Mouse (Mus musculus) C2C12 (cell line): ENCODE measurements around the gene Sh3pxd2a. TPM values are rescaled to one million over a fixed set of nuclear protein-coding genes. Genes with fewer than 3 reads are reported as not detected.

ENCODE experiments used
- H3K27me3 ChIP-seq: one replicate; pipeline ENCODE4 v1.6.1; 2011; ENCODE audit not compliant: control insufficient read depth, insufficient read depth, insufficient read length
- H3K36me3 ChIP-seq: one replicate; pipeline ENCODE4 v1.6.1; 2011; ENCODE audit not compliant: control insufficient read depth, insufficient read depth
- H3K4me3 ChIP-seq: one replicate; pipeline ENCODE4 v1.5.1; 2011; ENCODE audit warnings: mild to moderate bottlenecking, control low read depth; ENCODE audit not compliant: poor library complexity, insufficient read depth, severe bottlenecking
- H3K79me2 ChIP-seq: one replicate; pipeline ENCODE4 v1.6.1; 2011; ENCODE audit not compliant: control insufficient read depth, insufficient read depth
- H3K79me3 ChIP-seq: one replicate; pipeline ENCODE4 v1.6.1; 2011; ENCODE audit warnings: low read depth, control low read depth
- H3ac ChIP-seq: one replicate; pipeline ENCODE3; 2011; ENCODE audit warnings: low read depth; ENCODE audit not compliant: control insufficient read depth, insufficient read length
- CEBPB ChIP-seq: IDR thresholded peaks from one replicate; pipeline ENCODE4 v1.6.1; 2011; ENCODE audit warnings: low read depth, mild to moderate bottlenecking, control low read depth, moderate library complexity
- CTCF ChIP-seq: IDR thresholded peaks from one replicate; pipeline ENCODE4 v1.5.1; 2011; ENCODE audit not compliant: control insufficient read depth, insufficient read depth, insufficient read length
- FOSL1 ChIP-seq: IDR thresholded peaks from one replicate; pipeline ENCODE4 v1.8.0; 2011; ENCODE audit warnings: mild to moderate bottlenecking, low read length; ENCODE audit not compliant: poor library complexity, insufficient read depth, severe bottlenecking
- MAX ChIP-seq: IDR thresholded peaks from one replicate; pipeline ENCODE4 v1.6.1; 2011; ENCODE audit warnings: mild to moderate bottlenecking, control low read depth
- MYOD1 ChIP-seq: IDR thresholded peaks from one replicate; pipeline ENCODE4 v1.6.1; 2011; ENCODE audit warnings: low read depth; ENCODE audit not compliant: control insufficient read depth, insufficient read length
- MYOG ChIP-seq: IDR thresholded peaks from one replicate; pipeline ENCODE4 v1.6.1; 2011; ENCODE audit not compliant: control insufficient read depth, insufficient read length; ENCODE audit errors: extremely low read depth
- USF1 ChIP-seq: IDR thresholded peaks from one replicate; pipeline ENCODE4 v1.6.1; 2011; ENCODE audit warnings: low read depth, mild to moderate bottlenecking, control low read depth, moderate library complexity
- polyA plus RNA-seq: library from polyadenylated mRNA; unstranded; fragments of >200 nt; fragmentation: generic; extraction: Trizol; gene quantifications from one replicate; pipeline ENCODE4 v1.2.1, GENCODE M21; 2012; ENCODE audit warnings: missing spikeins

Gene Sh3pxd2a
- polyA plus RNA-seq, 1 experiment: 22.2 TPM

GRCm38 (mm10) chr19:47366576-47366975 lies 97.6 kb downstream of the Sh3pxd2a start:
- Histone ChIP-seq H3K27me3 (no peaks in the 10 kb centered on the region), H3K79me2 (no peaks in the 10 kb centered on the region), H3K4me3 (no peak overlapping the region), H3K36me3 (no peaks in the 10 kb centered on the region), H3ac (no peak overlapping the region), H3K79me3 (no peaks in the 10 kb centered on the region)
- TF ChIP-seq FOSL1 (no peak), USF1 (no peak), CEBPB (no peak), MYOD1 (no peak), MYOG (no peak), CTCF (no peak)

- Histone ChIP-seq H3K36me3 (no peaks in the 10 kb centered on the region), H3K4me3 (no peak overlapping the region), H3K79me2 (no peaks in the 10 kb centered on the region), H3K27me3 (no peaks in the 10 kb centered on the region), H3ac (no peak overlapping the region), H3K79me3 (no peaks in the 10 kb centered on the region)
- TF ChIP-seq MYOG (no peak), USF1 (no peak), FOSL1 (no peak), MAX (no peak), CEBPB (no peak), MYOD1 (no peak), CTCF (no peak)
These were observed 101.0 kb downstream of the Sh3pxd2a start for GRCm38 (mm10) chr19:47363086-47363668.

- no peaks in the 10 kb centered on the region for H3K79me2 ChIP-seq
- H3K27me3 ChIP-seq: no peaks in the 10 kb centered on the region
- TF ChIP-seq MAX (no peak), CEBPB (no peak)
These were observed 103.3 kb downstream of the Sh3pxd2a start for GRCm38 (mm10) chr19:47360921-47361320.

GRCm38 (mm10) chr19:47360017-47360416 lies 104.2 kb downstream of the Sh3pxd2a start:
- Histone ChIP-seq H3ac (no peak overlapping the region), H3K36me3 (no peaks in the 10 kb centered on the region), H3K79me2 (no peaks in the 10 kb centered on the region), H3K79me3 (no peaks in the 10 kb centered on the region), H3K27me3 (no peaks in the 10 kb centered on the region), H3K4me3 (no peak overlapping the region)
- no peak for TF ChIP-seq MYOD1
- TF ChIP-seq FOSL1: no peak
- no peak for TF ChIP-seq USF1
- TF ChIP-seq MAX: no peak
- no peak for TF ChIP-seq MYOG
- TF ChIP-seq CEBPB: no peak
- TF ChIP-seq CTCF: no peak

More at GRCm38 (mm10) chr19:47360921-47361320, 103.3 kb downstream of the Sh3pxd2a start:
- H3K79me3 ChIP-seq: no peaks in the 10 kb centered on the region
- H3ac ChIP-seq: no peak overlapping the region
- no peaks in the 10 kb centered on the region for H3K36me3 ChIP-seq
- no peak overlapping the region for H3K4me3 ChIP-seq

- Histone ChIP-seq H3ac (no peak overlapping the region), H3K79me3 (no peaks in the 10 kb centered on the region)
These were observed 104.9 kb downstream of the Sh3pxd2a start for GRCm38 (mm10) chr19:47359166-47359931.

GRCm38 (mm10) chr19:47357297-47357696 lies 106.9 kb downstream of the Sh3pxd2a start:
- Histone ChIP-seq H3K27me3 (no peaks in the 10 kb centered on the region), H3K79me2 (no peaks in the 10 kb centered on the region), H3K79me3 (no peaks in the 10 kb centered on the region), H3K4me3 (no peak overlapping the region), H3K36me3 (no peaks in the 10 kb centered on the region), H3ac (no peak overlapping the region)
- TF ChIP-seq MAX: no peak
- no peak for TF ChIP-seq MYOG
- TF ChIP-seq CEBPB: no peak
- TF ChIP-seq USF1: no peak
- TF ChIP-seq FOSL1: no peak
- no peak for TF ChIP-seq MYOD1
- TF ChIP-seq CTCF: no peak

More at GRCm38 (mm10) chr19:47359166-47359931, 104.9 kb downstream of the Sh3pxd2a start:
- Histone ChIP-seq H3K79me2 (no peaks in the 10 kb centered on the region), H3K4me3 (no peak overlapping the region), H3K36me3 (no peaks in the 10 kb centered on the region), H3K27me3 (no peaks in the 10 kb centered on the region)
- TF ChIP-seq FOSL1 (no peak), MYOG (no peak), CEBPB (no peak), MAX (no peak), CTCF (no peak), MYOD1 (no peak), USF1 (no peak)
